Mouse (Mus musculus) limb, embryonic 14.5 days (tissue): ENCODE data around the gene Capn11. TPM values are rescaled to one million over a fixed set of nuclear protein-coding genes. Genes with fewer than 3 reads are reported as not detected.

Experiments
- ATAC-seq: fragments of 200-750 bp; cut with Nextera tagmentation; 2 replicates; pipeline ENCODE4 v1.8.0; 2017; ENCODE audit warnings: low read depth, moderate number of reproducible peaks, moderate TSS enrichment; ENCODE audit not compliant: low FRiP score
- DNase-seq: peaks from one replicate; pipeline ENCODE4 v3.0.0-alpha.2; 2015; ENCODE audit warnings: low spot score
- H3K27ac ChIP-seq: fragments of 300-500 bp; sonication (generic); replicated peaks from 2 replicates; pipeline ENCODE4 v1.5.1; 2014; ENCODE audit warnings: low read depth, mild to moderate bottlenecking, low read length, moderate library complexity, mixed read lengths
- H3K27me3 ChIP-seq: fragments of 300-500 bp; sonication (generic); 2 replicates; pipeline ENCODE4 v1.6.1; 2014; ENCODE audit warnings: low read length, mixed read lengths; ENCODE audit not compliant: control insufficient read depth, insufficient read depth
- H3K36me3 ChIP-seq: fragments of 300-500 bp; sonication (generic); 2 replicates; pipeline ENCODE4 v1.6.1; 2014; ENCODE audit warnings: mild to moderate bottlenecking, low read length, moderate library complexity, mixed read lengths; ENCODE audit not compliant: control insufficient read depth, insufficient read depth
- H3K4me1 ChIP-seq: fragments of 300-500 bp; sonication (generic); 2 replicates; pipeline ENCODE4 v1.6.1; 2014; ENCODE audit warnings: antibody characterized with exemption, low read length, mixed read lengths; ENCODE audit not compliant: control insufficient read depth, insufficient read depth
- H3K4me2 ChIP-seq: fragments of 300-500 bp; sonication (generic); replicated peaks from 2 replicates; pipeline ENCODE4 v1.6.1; 2014; ENCODE audit warnings: low read depth, mild to moderate bottlenecking, low read length, moderate library complexity; ENCODE audit not compliant: severe bottlenecking
- H3K4me3 ChIP-seq: fragments of 300-500 bp; sonication (generic); replicated peaks from 2 replicates; pipeline ENCODE4 v1.5.1; 2014; ENCODE audit warnings: low read length
- H3K9ac ChIP-seq: fragments of 300-500 bp; sonication (generic); 2 replicates; pipeline ENCODE4 v1.6.1; 2014; ENCODE audit warnings: mild to moderate bottlenecking, low read depth, low read length, moderate library complexity; ENCODE audit not compliant: severe bottlenecking
- H3K9me3 ChIP-seq: fragments of 300-500 bp; sonication (generic); 2 replicates; pipeline ENCODE4 v1.6.1; 2016; ENCODE audit warnings: low read length; ENCODE audit not compliant: control insufficient read depth
- POLR2A ChIP-seq: fragments of 200-500 bp; IDR thresholded peaks from 2 replicates; pipeline ENCODE4 v1.8.0; 2012; ENCODE audit warnings: inconsistent platforms, mild to moderate bottlenecking, moderate library complexity, borderline replicate concordance; ENCODE audit not compliant: insufficient read depth, insufficient read length; ENCODE audit errors: extremely low read depth
- WGBS: fragments of 180-500 bp; shearing (Covaris S2); extraction: QIAGEN DNeasy Blood & Tissue Kit; methylation state at CpG from one replicate; pipeline ENCODE4 v1.1.7; 2014; 5-methylcytosine and 5-hydroxymethylcytosine counted together
- polyA plus RNA-seq, 2 experiments: library from polyadenylated mRNA; depleted of rRNA in 1 of 2; stranded (reverse) in 1 of 2; unstranded in 1 of 2; fragments of >200 nt; fragmentation: Nextera tagmentation in 1 of 2; extraction: Ambion mirVana in 1 of 2; gene quantifications; 2 replicates each; pipeline versions ENCODE4 v1.2.1 to v1.2.3; 2012 to 2014

The Capn11 gene
- polyA plus RNA-seq, 2 experiments: 0.03 TPM; not detected in 1

- Histone ChIP-seq H3K27ac (no peak overlapping the region; the same call in 1 of the 2 replicates), H3K4me2 (no peak overlapping the region), H3K9ac (0 out of 2 replicates have a peak overlapping the region, but pooled peaks have one; percentile 25), H3K9me3 (no peaks in the 10 kb centered on the region), H3K4me1 (peaks cover 9% of the 10 kb centered on the region), H3K27me3 (0 out of 2 replicates have a peak, but pooled peaks cover 18% of the 10 kb centered on the region), H3K4me3 (0 out of 2 replicates have a peak overlapping the region, but pooled peaks have one; percentile 4), H3K36me3 (no peaks in the 10 kb centered on the region)
- no peak for DNase-seq
- TF ChIP-seq POLR2A: no peak
- WGBS: 20% methylated on average over 22 of the region's 22 CpGs
- ATAC-seq: no peak
Measured at GRCm38 (mm10) chr17:45601325-45601724, 57.8 kb downstream of the Capn11 start.

GRCm38 (mm10) chr17:45600267-45600666 is 58.9 kb downstream of the Capn11 start:
- Histone ChIP-seq H3K36me3 (no peaks in the 10 kb centered on the region), H3K4me2 (no peak overlapping the region), H3K9ac (no peak overlapping the region), H3K4me1 (peaks cover 17% of the 10 kb centered on the region), H3K27me3 (0 out of 2 replicates have a peak, but pooled peaks cover 18% of the 10 kb centered on the region), H3K9me3 (no peaks in the 10 kb centered on the region), H3K27ac (no peak overlapping the region), H3K4me3 (no peak overlapping the region)
- 50% methylated on average over 8 of the region's 8 CpGs for WGBS
- no peak for TF ChIP-seq POLR2A
- DNase-seq (no peak), ATAC-seq (no peak)

DNA sequence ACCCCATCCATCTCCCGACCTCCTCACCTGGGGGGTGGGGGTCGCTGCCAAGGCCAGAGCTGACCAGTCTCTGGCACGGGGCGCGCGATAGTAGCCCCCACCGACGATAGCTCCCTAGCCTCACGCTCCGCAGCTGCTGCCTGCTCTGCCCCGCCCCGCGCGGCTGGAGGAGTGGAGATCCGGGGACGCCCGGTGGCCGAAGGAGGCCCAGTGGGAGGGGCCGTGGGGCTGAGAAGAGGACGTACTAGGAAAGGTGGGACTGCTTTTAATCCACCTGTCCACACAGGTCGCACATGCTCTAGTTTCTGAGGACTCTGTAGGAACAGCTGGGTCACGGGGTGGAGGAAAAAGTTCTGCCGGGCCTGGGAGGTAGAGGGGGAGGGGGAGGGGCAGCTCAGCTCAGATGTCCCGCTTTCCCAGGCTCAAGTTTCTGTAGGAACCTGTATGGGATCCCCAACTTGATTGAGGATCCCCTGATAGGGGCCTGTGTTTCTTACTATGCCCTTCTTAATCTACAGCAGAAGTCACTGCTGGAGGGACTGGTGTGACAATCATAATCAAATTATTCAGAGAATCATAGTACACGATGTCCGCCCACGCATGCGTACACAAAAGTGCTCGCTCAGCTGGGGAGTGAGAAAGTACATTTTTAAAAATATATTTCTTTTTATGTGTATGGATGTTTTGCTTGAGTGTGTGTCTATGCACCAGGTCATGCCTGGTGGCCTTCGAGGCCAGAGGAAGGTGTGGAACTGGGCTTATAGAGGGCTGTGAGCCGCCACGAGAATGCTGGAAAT is 59.5 kb downstream of the Capn11 start, which contains the start of gene Slc29a1:
TSS of gene Slc29a1 (minus strand) at position 161 of the 797 bp plus-strand sequence.
- peak within 1 kb of the TSS; percentile 56 for H3K4me2 ChIP-seq
- ATAC-seq (peak; percentile 30; the same call in 1 of the 2 replicates), DNase-seq (no peak)
- 0 out of 2 replicates have a peak, but pooled peaks cover 18% of the 10 kb centered on the region for H3K27me3 ChIP-seq
- WGBS: 18% methylated on average over 31 of the region's 32 CpGs
- peaks cover 22% of the 10 kb centered on the region for H3K4me1 ChIP-seq
- H3K4me3 ChIP-seq: peak within 1 kb of the TSS; percentile 31
- no peaks in the 10 kb centered on the region for H3K36me3 ChIP-seq
- no peak for TF ChIP-seq POLR2A
- no peaks in the 10 kb centered on the region for H3K9me3 ChIP-seq
- peak within 1 kb of the TSS; percentile 12; the same call in 1 of the 2 replicates for H3K9ac ChIP-seq
- H3K27ac ChIP-seq: no peak within 1 kb of the TSS

- Histone ChIP-seq H3K4me2 (peak overlapping the region; percentile 56; the same call in 1 of the 2 replicates), H3K9me3 (no peaks in the 10 kb centered on the region), H3K9ac (no peak overlapping the region), H3K27me3 (0 out of 2 replicates have a peak, but pooled peaks cover 18% of the 10 kb centered on the region), H3K36me3 (no peaks in the 10 kb centered on the region), H3K4me1 (peaks cover 28% of the 10 kb centered on the region), H3K27ac (no peak overlapping the region), H3K4me3 (peak overlapping the region; percentile 31; the same call in 1 of the 2 replicates)
- 63% methylated on average over 3 of the region's 3 CpGs for WGBS
- no peak for TF ChIP-seq POLR2A
- ATAC-seq: no peak
- no peak for DNase-seq
Measured at GRCm38 (mm10) chr17:45598891-45599290, 60.2 kb downstream of the Capn11 start.

DNA sequence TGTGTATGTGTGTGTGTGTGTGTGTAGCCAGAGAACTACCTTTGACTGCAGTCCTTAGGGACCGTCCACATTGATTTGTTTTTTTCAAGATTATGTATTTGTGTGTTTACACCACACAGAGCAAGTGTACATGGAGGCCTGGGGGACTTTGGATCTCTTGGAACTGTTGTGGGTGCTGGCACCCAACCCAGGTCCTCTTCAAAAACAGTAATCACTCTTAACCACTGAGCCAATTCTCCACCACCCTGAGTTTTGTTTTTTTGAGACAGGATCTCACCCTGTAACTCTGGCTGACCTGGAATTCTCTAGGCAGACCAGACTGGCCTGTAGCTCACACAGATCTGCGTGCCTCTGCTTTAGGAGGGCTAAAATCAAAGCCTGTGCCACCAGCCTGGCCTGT is 60.7 kb downstream of the Capn11 start:
- H3K27me3 ChIP-seq: 0 out of 2 replicates have a peak, but pooled peaks cover 18% of the 10 kb centered on the region
- H3K36me3 ChIP-seq: no peaks in the 10 kb centered on the region
- ATAC-seq (no peak), DNase-seq (no peak)
- H3K9ac ChIP-seq: no peak overlapping the region
- H3K9me3 ChIP-seq: no peaks in the 10 kb centered on the region
- H3K4me1 ChIP-seq: peaks cover 32% of the 10 kb centered on the region
- no peak overlapping the region for H3K4me2 ChIP-seq
- no peak overlapping the region for H3K27ac ChIP-seq
- TF ChIP-seq POLR2A: no peak
- no peak overlapping the region for H3K4me3 ChIP-seq
- WGBS: 79% methylated on average over 2 of the region's 2 CpGs
